Mouse (Mus musculus) forebrain, embryonic 14.5 days (tissue): ENCODE results near the gene Strip1. TPM values are rescaled to one million over a fixed set of nuclear protein-coding genes. Genes with fewer than 3 reads are reported as not detected.
A peak's percentile ranks its signal among the peaks of the same experiment; 100 is the strongest.

Experiments
- ATAC-seq: fragments of 200-750 bp; cut with Nextera tagmentation; 2 replicates; pipeline ENCODE4 v1.8.0; 2017; ENCODE audit warnings: mild to moderate bottlenecking, moderate library complexity
- DNase-seq: peaks from one replicate; pipeline ENCODE4 v3.0.0-alpha.2; 2015; ENCODE audit warnings: low spot score
- H3K27ac ChIP-seq: fragments of 300-500 bp; sonication (generic); 2 replicates; pipeline ENCODE4 v1.5.1; 2014; ENCODE audit warnings: low read depth, mild to moderate bottlenecking, control low read depth, low read length, moderate library complexity
- H3K27me3 ChIP-seq: fragments of 300-500 bp; sonication (generic); replicated peaks from 2 replicates; pipeline ENCODE4 v1.6.1; 2014; ENCODE audit warnings: low read length, control low read depth, mixed read lengths; ENCODE audit not compliant: control insufficient read depth, insufficient read depth
- H3K36me3 ChIP-seq: fragments of 300-500 bp; sonication (generic); 2 replicates; pipeline ENCODE4 v1.6.1; 2014; ENCODE audit warnings: low read length, control low read depth; ENCODE audit not compliant: control insufficient read depth, insufficient read depth
- H3K4me1 ChIP-seq: fragments of 300-500 bp; sonication (generic); 2 replicates; pipeline ENCODE4 v1.6.1; 2014; ENCODE audit warnings: antibody characterized with exemption, low read length, control low read depth; ENCODE audit not compliant: control insufficient read depth, insufficient read depth
- H3K4me2 ChIP-seq: fragments of 300-500 bp; sonication (generic); 2 replicates; pipeline ENCODE4 v1.6.1; 2014; ENCODE audit warnings: mild to moderate bottlenecking, control low read depth, low read length
- H3K4me3 ChIP-seq: fragments of 300-500 bp; sonication (generic); 2 replicates; pipeline ENCODE4 v1.5.1; 2014; ENCODE audit warnings: low read depth, low read length, control low read depth
- H3K9ac ChIP-seq: fragments of 300-500 bp; sonication (generic); 2 replicates; pipeline ENCODE4 v1.6.1; 2014; ENCODE audit warnings: mild to moderate bottlenecking, low read length, control low read depth, moderate library complexity
- H3K9me3 ChIP-seq: fragments of 300-500 bp; sonication (generic); replicated peaks from 2 replicates; pipeline ENCODE4 v1.6.1; 2016; ENCODE audit warnings: low read length, control low read depth, mixed read lengths; ENCODE audit not compliant: control insufficient read depth
- WGBS: fragments of 180-500 bp; shearing (Covaris S2); extraction: QIAGEN DNeasy Blood & Tissue Kit; methylation state at CpG from one replicate; pipeline ENCODE4 v1.1.7; 2014; 5-methylcytosine and 5-hydroxymethylcytosine counted together
- polyA plus RNA-seq: library from polyadenylated mRNA; unstranded; fragments of >200 nt; fragmentation: Nextera tagmentation; extraction: Ambion mirVana; gene quantifications from 2 replicates; pipeline ENCODE4 v1.2.1, GENCODE M21; 2014

Gene Strip1
- polyA plus RNA-seq, 1 experiment from 2014 or later: 134 TPM

DNA sequence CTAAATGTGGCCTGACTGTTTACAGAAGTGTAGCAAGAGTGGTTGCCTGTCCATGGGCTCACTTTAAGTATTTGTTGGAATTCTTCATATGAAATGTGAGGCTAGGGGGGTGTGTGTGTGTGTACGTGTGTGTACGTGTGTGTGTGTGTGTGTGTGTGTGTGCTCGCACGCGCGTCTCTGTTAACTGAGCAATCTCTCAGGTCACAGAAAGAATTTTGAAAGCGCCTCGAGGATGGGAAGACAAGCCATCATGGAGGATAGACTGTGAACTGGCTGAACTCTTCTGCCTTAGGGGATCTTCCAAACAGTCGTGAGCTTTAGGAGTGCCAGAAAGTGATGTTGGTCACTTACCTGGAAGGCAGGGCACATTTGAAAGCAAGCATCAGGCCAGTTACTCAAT is 2.4 kb upstream of the Strip1 start:
- H3K4me1 ChIP-seq: peaks cover 11% of the 10 kb centered on the region
- ATAC-seq (no peak), DNase-seq (no peak)
- peaks cover 5% of the 10 kb centered on the region; the same call in 1 of the 2 replicates for H3K36me3 ChIP-seq
- no peaks in the 10 kb centered on the region for H3K27me3 ChIP-seq
- H3K9me3 ChIP-seq: no peaks in the 10 kb centered on the region
- H3K27ac ChIP-seq: no peak overlapping the region
- no peak overlapping the region for H3K9ac ChIP-seq
- WGBS: 95% methylated on average over 9 of the region's 9 CpGs
- H3K4me3 ChIP-seq: no peak overlapping the region
- no peak overlapping the region for H3K4me2 ChIP-seq

DNA sequence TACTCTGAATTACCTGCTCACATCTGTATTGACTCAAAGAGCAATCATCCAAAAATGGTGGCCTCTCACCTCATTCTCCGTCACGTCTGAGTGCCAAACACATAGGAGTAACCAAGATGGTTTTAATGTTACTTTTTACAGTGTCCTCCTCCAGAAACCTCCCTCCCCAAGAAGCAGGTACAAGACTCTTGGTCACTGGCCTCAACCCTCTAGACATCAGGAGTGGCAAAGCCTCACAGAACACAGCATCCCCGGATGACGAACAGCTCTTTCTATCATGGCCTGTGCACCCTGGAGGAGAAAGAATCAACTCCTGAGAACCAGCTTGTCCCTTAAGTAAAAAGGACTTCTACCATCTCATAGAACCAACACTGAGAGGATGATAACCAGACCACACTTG is 1.3 kb upstream of the Strip1 start:
- DNase-seq (no peak), ATAC-seq (no peak)
- no peaks in the 10 kb centered on the region for H3K9me3 ChIP-seq
- H3K27ac ChIP-seq: no peak overlapping the region
- peaks cover 11% of the 10 kb centered on the region for H3K4me1 ChIP-seq
- no peak overlapping the region for H3K9ac ChIP-seq
- WGBS: 90% methylated on average over 4 of the region's 4 CpGs
- no peak overlapping the region for H3K4me3 ChIP-seq
- H3K36me3 ChIP-seq: peaks cover 11% of the 10 kb centered on the region
- no peaks in the 10 kb centered on the region for H3K27me3 ChIP-seq
- no peak overlapping the region for H3K4me2 ChIP-seq

DNA sequence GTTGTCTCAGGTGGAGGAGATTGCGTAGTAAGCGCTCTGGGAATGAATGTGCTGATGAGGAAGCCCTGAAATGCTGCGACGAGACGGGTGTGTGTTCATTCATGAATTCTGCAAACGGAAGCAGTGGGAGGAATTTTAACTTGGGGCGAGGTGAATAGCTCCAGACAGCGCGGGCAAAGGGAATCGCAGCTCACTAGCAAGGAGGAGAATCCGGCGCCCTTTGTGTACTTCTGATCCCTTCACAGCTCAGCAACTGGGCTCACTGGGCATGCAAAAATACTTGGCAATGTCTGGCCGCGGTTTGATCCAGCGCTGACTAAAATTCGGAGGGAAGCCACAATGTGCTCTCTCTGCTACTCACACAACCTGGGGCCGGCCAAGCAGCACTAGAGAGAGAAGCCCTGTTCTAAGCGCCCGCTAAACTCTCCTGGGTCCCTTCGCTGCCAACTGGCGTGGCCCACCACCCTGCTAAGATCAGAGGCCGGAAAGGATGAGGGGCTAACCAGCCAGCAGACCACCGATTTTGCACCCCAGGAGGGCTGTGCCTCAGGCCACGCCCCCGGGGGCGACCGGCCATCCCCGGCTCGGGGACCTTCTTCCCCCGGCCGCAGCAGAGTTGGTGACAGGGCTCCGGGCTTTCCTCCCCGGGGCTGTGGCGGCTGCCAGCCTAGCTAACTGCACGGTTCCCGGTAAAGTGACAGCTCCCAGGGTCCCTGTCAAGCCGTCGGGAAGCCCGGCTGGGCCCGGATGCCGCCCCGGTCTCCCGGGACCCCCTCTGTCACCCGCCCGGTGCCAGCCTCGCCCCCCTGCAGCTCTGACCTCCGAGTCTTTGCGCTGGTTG is 592 bp downstream of the Strip1 start, which contains the start of gene Gm10961:
TSS of gene Gm10961 (plus strand) at position 641 of the 841 bp plus-strand sequence.
- under 1% methylated on average over 48 of the region's 48 CpGs for WGBS
- no peaks in the 10 kb centered on the region for H3K9me3 ChIP-seq
- peak within 1 kb of the TSS; percentile 71 for H3K4me2 ChIP-seq
- H3K27ac ChIP-seq: peak within 1 kb of the TSS; percentile 91
- H3K4me3 ChIP-seq: peak within 1 kb of the TSS; percentile 78
- H3K27me3 ChIP-seq: no peaks in the 10 kb centered on the region
- H3K9ac ChIP-seq: peak within 1 kb of the TSS; percentile 95
- peak; percentile 79 for ATAC-seq
- peak; percentile 55 for DNase-seq
- H3K4me1 ChIP-seq: peaks cover 11% of the 10 kb centered on the region
- H3K36me3 ChIP-seq: peaks cover 30% of the 10 kb centered on the region

DNA sequence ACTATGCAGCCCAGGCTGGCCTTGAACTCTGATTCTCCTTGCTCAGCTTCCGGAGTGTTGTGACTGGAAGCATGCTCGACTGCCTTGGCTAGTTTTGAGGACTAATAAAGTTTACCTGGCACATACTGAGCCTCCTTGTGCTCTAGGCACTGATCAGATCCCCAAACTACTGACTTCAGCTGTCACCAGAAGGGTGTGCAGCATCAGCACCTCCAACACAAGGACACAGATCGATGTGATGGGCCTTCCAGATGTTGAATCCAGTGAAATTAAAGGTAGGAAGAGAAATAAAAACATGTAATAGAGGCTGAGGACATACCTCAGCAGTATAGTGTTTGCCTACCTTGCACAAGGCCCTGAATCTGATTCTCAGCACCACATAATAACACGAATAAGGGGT is 2.1 kb downstream of the Strip1 start:
- peaks cover 45% of the 10 kb centered on the region for H3K36me3 ChIP-seq
- H3K9ac ChIP-seq: peak overlapping the region; percentile 22; the same call in 1 of the 2 replicates
- no peaks in the 10 kb centered on the region for H3K9me3 ChIP-seq
- no peaks in the 10 kb centered on the region for H3K27me3 ChIP-seq
- peaks cover 11% of the 10 kb centered on the region for H3K4me1 ChIP-seq
- 95% methylated on average over 4 of the region's 4 CpGs for WGBS
- no peak overlapping the region for H3K4me2 ChIP-seq
- H3K27ac ChIP-seq: no peak overlapping the region
- no peak overlapping the region for H3K4me3 ChIP-seq
- ATAC-seq (no peak), DNase-seq (no peak)

DNA sequence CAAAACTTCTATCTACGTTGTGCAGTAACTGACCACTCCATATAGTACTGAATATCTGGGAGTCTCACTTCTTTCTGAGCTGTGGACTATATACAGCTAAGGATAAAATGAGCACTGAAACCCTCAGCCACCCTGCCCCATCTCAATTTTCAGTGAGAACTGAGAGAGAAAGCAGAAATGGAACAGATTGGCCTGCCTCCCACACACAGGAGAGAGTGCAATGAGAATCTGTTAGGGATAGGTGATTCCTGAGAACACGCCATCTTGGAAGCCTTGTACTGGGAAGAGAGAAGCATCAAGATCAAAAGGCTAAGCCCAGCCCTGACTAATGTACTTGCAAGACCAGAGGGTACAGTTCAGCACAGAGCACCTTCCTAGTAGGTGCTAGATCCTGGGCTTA is 2.9 kb downstream of the Strip1 start:
- H3K27me3 ChIP-seq: no peaks in the 10 kb centered on the region
- no peak overlapping the region for H3K9ac ChIP-seq
- no peaks in the 10 kb centered on the region for H3K9me3 ChIP-seq
- H3K4me1 ChIP-seq: peaks cover 11% of the 10 kb centered on the region
- 98% methylated on average over 2 of the region's 2 CpGs for WGBS
- no peak overlapping the region for H3K27ac ChIP-seq
- H3K36me3 ChIP-seq: peaks cover 54% of the 10 kb centered on the region
- ATAC-seq (no peak), DNase-seq (no peak)
- no peak overlapping the region for H3K4me3 ChIP-seq
- no peak overlapping the region for H3K4me2 ChIP-seq

DNA sequence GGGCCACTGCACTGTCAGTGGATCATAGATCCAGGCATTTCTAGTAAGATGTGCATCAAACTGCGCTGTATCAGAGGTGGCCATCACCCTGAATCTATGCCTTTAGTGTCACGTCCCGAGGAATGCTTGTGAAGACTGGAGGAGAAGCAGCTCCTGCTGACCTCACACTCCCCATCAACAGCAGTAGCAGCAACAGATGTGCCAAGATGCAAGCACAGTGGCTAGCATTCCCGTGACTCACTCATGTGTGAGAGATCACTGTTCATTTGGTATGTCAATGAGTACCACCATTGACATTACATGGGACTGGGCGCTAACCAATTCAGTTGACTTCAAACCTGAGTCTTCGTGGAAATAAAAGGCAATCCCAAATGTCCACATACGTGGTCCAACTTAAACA is 3.9 kb downstream of the Strip1 start:
- 89% methylated on average over 7 of the region's 7 CpGs for WGBS
- Histone ChIP-seq H3K36me3 (peaks cover 63% of the 10 kb centered on the region), H3K4me3 (no peak overlapping the region), H3K4me1 (peaks cover 11% of the 10 kb centered on the region), H3K27me3 (no peaks in the 10 kb centered on the region), H3K9ac (no peak overlapping the region), H3K9me3 (no peaks in the 10 kb centered on the region), H3K4me2 (no peak overlapping the region), H3K27ac (no peak overlapping the region)
- ATAC-seq: no peak
- DNase-seq: no peak

DNA sequence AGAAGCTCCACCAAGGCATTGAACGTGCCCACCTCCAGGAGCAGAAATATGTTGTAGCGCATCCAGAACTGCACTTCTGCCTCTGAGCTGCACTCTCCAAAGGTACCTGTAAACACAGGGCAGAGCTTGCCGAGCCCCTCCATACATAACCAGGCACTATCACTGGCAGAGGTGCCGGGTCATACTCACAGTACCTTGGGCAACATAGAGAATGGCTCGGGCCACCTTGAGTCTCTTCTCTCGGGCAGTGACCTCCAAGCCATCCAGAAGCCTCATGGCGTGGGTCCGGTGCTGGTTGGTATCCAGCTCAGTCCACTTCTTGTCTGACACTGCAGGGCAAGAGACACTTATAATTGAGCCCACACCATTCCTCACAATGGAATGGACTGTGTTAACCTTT is 4.7 kb downstream of the Strip1 start:
- no peak for DNase-seq
- no peak overlapping the region for H3K27ac ChIP-seq
- no peak overlapping the region for H3K4me3 ChIP-seq
- H3K27me3 ChIP-seq: no peaks in the 10 kb centered on the region
- no peak overlapping the region for H3K4me2 ChIP-seq
- peaks cover 11% of the 10 kb centered on the region for H3K4me1 ChIP-seq
- H3K36me3 ChIP-seq: peaks cover 72% of the 10 kb centered on the region
- H3K9me3 ChIP-seq: no peaks in the 10 kb centered on the region
- WGBS: 94% methylated on average over 8 of the region's 8 CpGs
- no peak for ATAC-seq
- H3K9ac ChIP-seq: no peak overlapping the region

DNA sequence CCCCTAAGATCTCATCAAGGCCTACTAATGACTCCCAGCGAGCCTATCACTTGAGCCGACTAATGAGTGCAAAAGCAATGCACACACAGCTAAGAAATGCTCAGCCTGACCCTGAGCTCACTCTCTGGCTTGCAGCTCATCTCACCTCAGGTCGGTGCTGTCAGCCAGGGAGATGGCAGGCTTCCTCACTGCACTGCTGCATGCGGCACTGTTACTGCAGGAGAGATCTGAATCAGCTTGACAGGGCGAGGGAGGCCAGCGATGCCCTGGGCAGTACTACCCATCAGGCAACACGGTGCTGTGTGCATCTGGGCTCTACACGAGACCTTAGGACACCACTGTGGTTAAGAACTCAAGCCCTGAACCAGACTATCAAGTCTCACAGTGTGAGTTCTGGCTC is 6.0 kb downstream of the Strip1 start:
- H3K9ac ChIP-seq: no peak overlapping the region
- no peaks in the 10 kb centered on the region for H3K9me3 ChIP-seq
- no peak for ATAC-seq
- DNase-seq: no peak
- peaks cover 11% of the 10 kb centered on the region for H3K4me1 ChIP-seq
- no peaks in the 10 kb centered on the region for H3K27me3 ChIP-seq
- H3K4me2 ChIP-seq: no peak overlapping the region
- H3K4me3 ChIP-seq: no peak overlapping the region
- no peak overlapping the region for H3K27ac ChIP-seq
- peaks cover 84% of the 10 kb centered on the region for H3K36me3 ChIP-seq
- WGBS: 91% methylated on average over 8 of the region's 8 CpGs

DNA sequence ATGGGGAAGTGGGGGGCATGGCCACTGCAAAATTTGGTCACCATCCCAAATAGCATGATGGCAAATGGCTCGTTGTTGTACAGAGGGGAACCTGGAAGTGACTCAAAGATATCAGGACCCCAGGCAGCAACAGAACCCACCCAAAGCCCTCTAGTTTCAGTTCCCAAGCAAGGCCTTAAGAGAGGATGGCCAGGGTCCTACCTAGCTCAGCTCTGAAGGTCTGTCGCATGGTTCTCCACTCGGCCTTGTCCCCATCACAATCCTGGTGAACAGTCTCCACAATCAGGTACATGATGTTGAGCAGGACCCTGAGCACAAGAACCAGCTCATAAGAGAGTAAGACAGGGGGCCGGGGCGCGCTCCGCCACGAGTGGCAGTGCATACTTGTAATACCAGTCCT is 7.1 kb downstream of the Strip1 start:
- no peak overlapping the region for H3K4me3 ChIP-seq
- DNase-seq (no peak), ATAC-seq (no peak)
- peaks cover 2% of the 10 kb centered on the region for H3K4me1 ChIP-seq
- H3K4me2 ChIP-seq: no peak overlapping the region
- peaks cover 89% of the 10 kb centered on the region for H3K36me3 ChIP-seq
- whole genome bisulfite sequencing: 98% methylated on average over 8 of the region's 8 CpGs
- H3K9me3 ChIP-seq: no peaks in the 10 kb centered on the region
- no peak overlapping the region for H3K27ac ChIP-seq
- H3K9ac ChIP-seq: no peak overlapping the region
- H3K27me3 ChIP-seq: no peaks in the 10 kb centered on the region
